In the genomic region with DNA sequence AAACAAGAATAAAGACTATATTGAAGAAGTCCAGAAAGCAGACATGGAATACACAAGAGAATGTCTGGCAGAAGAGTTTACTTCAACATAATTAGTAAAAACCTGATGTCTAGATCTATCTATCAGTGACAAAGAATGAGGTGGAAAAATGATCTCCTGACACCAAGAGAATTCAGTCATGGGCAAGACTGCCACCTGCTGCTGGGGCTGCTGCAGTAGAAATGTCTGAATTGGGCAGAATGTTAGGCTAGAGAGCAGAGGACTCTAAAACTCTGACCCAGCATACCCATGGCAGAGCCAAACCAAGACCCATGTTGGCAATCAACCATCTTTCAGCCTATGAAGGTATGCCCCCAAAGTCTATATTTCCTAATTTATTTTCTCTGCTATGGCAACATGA, we compare ENCODE assay signal across 9 mouse cellular contexts.
A peak's percentile ranks its signal among the peaks of the same experiment; 100 is the strongest.
DNase-seq lines count a peak whose midpoint lies in the region; ATAC-seq and TF ChIP-seq lines count a peak whose summit lies in the region.
"Had no signal": no experiment of that assay in that cellular context is flagged by ENCODE, and none has a peak within 500 bp of the region (broad histone marks: within the 10 kb centered on the region; RNA-seq: fewer than 3 reads in every experiment).

No protein-coding gene starts in this region.

- TF ChIP-seq POLR2A in heart, adult 2 months (IDR thresholded peaks at IDR 0.05; ENCODE audit: insufficient read depth, low read depth, low read length): no peak
- no peak for TF ChIP-seq POLR2A in CH12.LX (IDR thresholded peaks at IDR 0.05; ENCODE audit: low read depth, low read length)

- ATAC-seq in hindbrain, postnatal 0 days: no peak
- no peak for ATAC-seq in CD4-positive, CD25-positive, alpha-beta regulatory T cell, adult 4 months

- no peak for TF ChIP-seq EP300 in heart, adult 2 months (IDR thresholded peaks at IDR 0.05; ENCODE audit: insufficient read depth, low read depth, low read length)
- no peak for TF ChIP-seq EP300 in CH12.LX (IDR thresholded peaks at IDR 0.05; ENCODE audit: low read length)

- intact Hi-C loops in heart, adult 2 months (cut with DNase I): loop anchor here (1.0 kb wide), 2 partner anchors 476 to 763 kb away; no protein-coding TSS in a partner anchor

- H3K4me1 ChIP-seq in heart, adult 2 months (ENCODE audit: control insufficient read depth, insufficient read depth, low read length): no peaks in the 10 kb centered on the region
- no peaks in the 10 kb centered on the region for H3K4me1 ChIP-seq in CH12.LX (ENCODE audit: control insufficient read depth in 1 of 2, insufficient read depth in 2 of 2)
- no peaks in the 10 kb centered on the region for H3K4me1 ChIP-seq in hindbrain, postnatal 0 days (ENCODE audit: insufficient read depth, low read length)
- H3K4me1 ChIP-seq: limb, embryonic 15.5 days had no signal

- peak; percentile 4 to 46 for DNase-seq in heart, adult 2 months
- DNase-seq in heart, adult 8-10 months (ENCODE audit: low spot score): no peak
- peak; percentile 24 for DNase-seq in CH12.LX (ENCODE audit: extremely low read depth)
- DNase-seq in cerebellum, adult 11 months: peak; percentile 47
- peak; percentile 66 for DNase-seq in hindbrain, postnatal 0 days (ENCODE audit: low spot score)
- DNase-seq in lung, postnatal 14 days: peak; percentile 11
- no peak for DNase-seq in yolk sac, embryonic 10.5 days (ENCODE audit: low spot score)

- in situ Hi-C loops in CH12.LX (cut with MboI; ENCODE audit: low pct_ligation_motif_present, low pct_unique_long_range_greater_than_20kb, low sequenced_read_pairs): loop anchor here (25.0 kb wide), 4 partner anchors 313 to 762 kb away; no protein-coding TSS in a partner anchor

- TF ChIP-seq RAD21 in CH12.LX (IDR thresholded peaks at IDR 0.05; ENCODE audit: low read depth, low read length): peak; percentile 78

- H3K9ac ChIP-seq in heart, adult 2 months (ENCODE audit: low read depth, low read length): no peak overlapping the region
- H3K9ac ChIP-seq in CH12.LX (ENCODE audit: insufficient read depth, low read depth): no peak overlapping the region
- H3K9ac ChIP-seq in hindbrain, postnatal 0 days (replicated peaks; ENCODE audit: low read length): no peak overlapping the region
- H3K9ac ChIP-seq: limb, embryonic 15.5 days had no signal

- no peaks in the 10 kb centered on the region for H3K9me3 ChIP-seq in CH12.LX (replicated peaks; ENCODE audit: low read length)
- no peaks in the 10 kb centered on the region for H3K9me3 ChIP-seq in hindbrain, postnatal 0 days (ENCODE audit: low read length)
- H3K9me3 ChIP-seq: limb, embryonic 15.5 days had no signal

- H3K4me3 ChIP-seq in heart, adult 2 months: no peak overlapping the region
- no peak overlapping the region for H3K4me3 ChIP-seq in CH12.LX (replicated peaks in 1 of 3; ENCODE audit: low read depth in 2 of 3, low read length in 2 of 3, poor library complexity in 1 of 3)
- H3K4me3 ChIP-seq in hindbrain, postnatal 0 days (ENCODE audit: low read length): no peak overlapping the region
- H3K4me3 ChIP-seq: limb, embryonic 15.5 days had no signal

- H3K79me2 ChIP-seq in heart, adult 2 months (replicated peaks; ENCODE audit: control insufficient read depth, insufficient read depth, low read length): no peaks in the 10 kb centered on the region
- H3K79me2 ChIP-seq in CH12.LX (replicated peaks; ENCODE audit: control insufficient read depth, extremely low read depth, insufficient read depth, poor library complexity, severe bottlenecking): no peaks in the 10 kb centered on the region

- no peaks in the 10 kb centered on the region for H3K36me3 ChIP-seq in heart, adult 2 months (ENCODE audit: control insufficient read depth, insufficient read depth, low read length)
- H3K36me3 ChIP-seq in CH12.LX (replicated peaks in 1 of 2; ENCODE audit: control insufficient read depth in 1 of 2, insufficient read depth in 1 of 2, low read length in 1 of 2): no peaks in the 10 kb centered on the region
- H3K36me3 ChIP-seq in hindbrain, postnatal 0 days (ENCODE audit: insufficient read depth, low read length): no peaks in the 10 kb centered on the region
- H3K36me3 ChIP-seq: limb, embryonic 15.5 days had no signal

- TF ChIP-seq CTCF in heart, adult 2 months (IDR thresholded peaks at IDR 0.05): peak; percentile 76
- peak in 1 of 2 experiments; percentile 74; a peak in 2 of 4 replicates for TF ChIP-seq CTCF in CH12.LX (conservative IDR thresholded peaks at IDR 0.05 in 1 of 2, IDR thresholded peaks at IDR 0.05 in 1 of 2; ENCODE audit: low read depth in 2 of 2, low read length in 2 of 2)
- peak; percentile 77 for TF ChIP-seq CTCF in hindbrain, postnatal 0 days (IDR thresholded peaks at IDR 0.05; ENCODE audit: low read depth)

- dilution Hi-C loops in CH12.LX (cut with MboI; ENCODE audit: extremely low pct_ligation_motif_present, extremely low pct_unique_long_range_greater_than_20kb, low sequenced_read_pairs): no loop called here

- H3K27me3 ChIP-seq in heart, adult 2 months (ENCODE audit: control insufficient read depth, insufficient read depth, low read length): no peaks in the 10 kb centered on the region
- no peaks in the 10 kb centered on the region for H3K27me3 ChIP-seq in CH12.LX (replicated peaks)
- no peaks in the 10 kb centered on the region for H3K27me3 ChIP-seq in hindbrain, postnatal 0 days (ENCODE audit: insufficient read depth, low read length)
- H3K27me3 ChIP-seq: limb, embryonic 15.5 days had no signal

- H3K4me2 ChIP-seq in CH12.LX (ENCODE audit: insufficient read depth, low read depth, poor library complexity, severe bottlenecking): no peak overlapping the region
- H3K4me2 ChIP-seq in hindbrain, postnatal 0 days (ENCODE audit: low read depth, low read length): no peak overlapping the region
- H3K4me2 ChIP-seq: limb, embryonic 15.5 days had no signal

- no peak overlapping the region for H3K27ac ChIP-seq in heart, adult 2 months
- H3K27ac ChIP-seq in CH12.LX (ENCODE audit: insufficient read depth, low read depth): no peak overlapping the region
- H3K27ac ChIP-seq in hindbrain, postnatal 0 days: no peak overlapping the region
- H3K27ac ChIP-seq: limb, embryonic 15.5 days had no signal

TF ChIP-seq in CH12.LX, 34 proteins besides CTCF, POLR2A, EP300 and RAD21:
- TF ChIP-seq SIN3A (IDR thresholded peaks at IDR 0.05; ENCODE audit: low read length) (no peak), SMC3 (IDR thresholded peaks at IDR 0.05; ENCODE audit: low read depth, low read length) (peak; percentile 71), MAX (IDR thresholded peaks at IDR 0.05; ENCODE audit: low read length) (no peak), POLR2AphosphoS2 (IDR thresholded peaks at IDR 0.05; ENCODE audit: low read depth, low read length) (no peak), ELF1 (IDR thresholded peaks at IDR 0.05; ENCODE audit: low read depth, low read length) (no peak), UBTF (IDR thresholded peaks at IDR 0.05; ENCODE audit: low read depth, low read length) (no peak), RCOR1 (conservative IDR thresholded peaks at IDR 0.05; ENCODE audit: low read depth, low read length) (no peak), JUND (conservative IDR thresholded peaks at IDR 0.05; ENCODE audit: low read depth, low read length) (no peak), ZC3H11A (IDR thresholded peaks at IDR 0.05; ENCODE audit: low read depth, low read length) (peak; percentile 20)
TF ChIP-seq in CH12.LX: peak in this region for 2.

Comparison
In these comparisons a context has a peak if more than half of its experiments do, and no peak if none do; other contexts are left out.
1. DNase-seq: peak in heart, adult 2 months (2 of 2), CH12.LX (single experiment), cerebellum, adult 11 months (single experiment), hindbrain, postnatal 0 days (single experiment) and lung, postnatal 14 days (single experiment); none in heart, adult 8-10 months (single experiment) and yolk sac, embryonic 10.5 days (single experiment).